Mouse (Mus musculus): ENCODE measurements around the gene Polrmt. TPM values are rescaled to one million over a fixed set of nuclear protein-coding genes. Genes with fewer than 3 reads are reported as not detected.
"Not testable (repeated sequence)": the region's sequence is repeated elsewhere in the genome, so short reads cannot be mapped to it uniquely, and the experiment has no call there.

Gene Polrmt
- total RNA-seq, 2 experiments from 2014 or later = 45.3 to 49.0 TPM

DNA sequence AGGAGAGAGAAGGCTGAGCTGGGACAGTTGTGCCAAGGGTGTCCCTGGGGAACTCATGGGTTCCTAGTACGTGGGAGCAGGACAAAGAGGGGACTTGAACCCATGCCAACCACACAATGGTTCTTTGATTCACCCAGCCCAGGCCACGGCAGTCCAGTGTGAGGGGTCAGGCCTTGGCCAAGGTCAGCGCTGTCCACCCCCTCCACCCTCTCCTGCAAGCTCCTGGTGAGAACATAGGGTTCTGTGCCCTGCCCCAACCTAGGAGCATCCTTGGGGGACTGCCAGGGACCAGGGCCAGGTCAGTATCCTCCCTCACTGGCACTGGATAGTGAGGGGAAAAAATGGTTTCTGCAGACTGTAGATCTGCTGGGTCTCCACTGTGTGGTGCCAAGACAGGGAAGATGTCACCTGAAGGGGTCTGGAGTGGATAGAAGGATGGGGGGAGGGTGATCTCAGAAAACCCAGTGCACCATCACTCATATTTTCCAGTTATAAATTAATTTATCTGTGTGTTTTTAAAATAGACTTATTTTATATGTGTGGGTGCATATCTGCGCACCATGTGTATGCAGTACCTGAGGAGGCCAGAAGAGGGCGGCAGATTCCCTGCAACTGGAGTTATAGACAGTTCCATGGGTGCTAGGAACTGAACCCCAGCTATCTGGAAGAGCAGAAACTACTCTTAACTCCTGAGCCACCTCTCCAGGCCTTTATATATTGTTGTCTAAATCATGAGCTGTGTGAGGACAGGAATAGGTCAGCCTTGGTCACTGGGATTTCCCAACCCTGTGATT is 28.3 kb upstream of the Polrmt start:
- DNase-seq (ENCODE audit: low spot score in 2 of 2) = no peak

DNA sequence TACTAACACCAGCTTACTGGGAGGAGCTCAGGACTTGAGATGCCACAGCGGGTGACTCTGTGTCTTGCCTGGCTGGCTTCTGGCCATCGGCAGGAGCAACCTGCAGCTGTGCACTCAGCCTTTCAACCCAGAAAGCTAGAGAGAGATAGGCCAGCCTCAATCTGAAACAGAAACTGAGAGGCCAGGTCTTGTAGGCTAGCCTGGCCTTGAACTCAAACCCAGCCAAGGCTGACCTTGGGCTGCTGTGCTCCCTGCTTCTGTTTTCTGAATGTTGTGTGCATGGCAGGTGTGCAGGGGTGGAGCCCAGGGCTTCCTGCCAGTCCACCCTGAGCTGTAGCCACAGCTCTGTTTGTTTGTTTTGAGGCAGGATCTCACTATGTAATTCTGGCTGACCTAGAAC is 26.8 kb upstream of the Polrmt start:
- no peak for DNase-seq (ENCODE audit: low spot score in 2 of 2)

DNA sequence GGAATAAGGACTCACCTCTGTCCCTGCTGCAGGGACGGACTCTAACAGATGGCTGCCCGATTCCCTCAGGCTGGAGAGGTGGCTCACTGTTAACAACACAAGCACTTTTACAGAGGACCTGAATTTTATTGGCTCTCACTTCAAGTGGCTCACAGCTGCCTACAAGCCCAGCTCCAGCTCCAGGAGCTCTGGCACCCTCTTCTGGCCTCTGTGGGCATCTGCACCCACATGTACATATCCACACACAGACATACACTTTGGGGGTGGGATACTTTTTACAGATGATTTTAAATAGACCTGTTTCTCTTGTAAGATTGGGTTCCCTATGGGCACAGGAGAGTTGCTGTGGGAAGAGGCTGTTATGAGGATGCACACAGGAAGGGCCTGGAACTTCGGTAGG is 25.9 kb upstream of the Polrmt start:
- no peak for DNase-seq (ENCODE audit: low spot score in 2 of 2)

DNA sequence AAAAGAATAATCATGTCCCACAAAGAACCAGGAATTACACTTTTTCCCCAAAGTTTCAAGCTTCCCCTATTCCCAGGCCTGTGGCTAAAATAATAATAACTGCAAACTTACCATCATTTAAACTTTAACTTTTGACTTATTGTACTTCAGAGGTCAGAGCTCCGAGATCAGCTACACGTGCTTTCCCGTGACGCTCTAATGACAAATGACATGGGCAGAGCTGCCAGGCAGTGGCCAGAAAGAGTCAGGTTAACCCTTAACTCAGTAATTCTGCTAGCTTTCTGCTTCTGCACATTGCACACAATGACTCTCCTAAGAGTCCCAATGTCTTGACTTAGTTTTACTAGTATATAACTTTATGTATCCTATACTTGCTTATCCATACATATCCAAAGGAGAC is 22.9 kb upstream of the Polrmt start:
- no peak for DNase-seq (ENCODE audit: low spot score in 2 of 2)

DNA sequence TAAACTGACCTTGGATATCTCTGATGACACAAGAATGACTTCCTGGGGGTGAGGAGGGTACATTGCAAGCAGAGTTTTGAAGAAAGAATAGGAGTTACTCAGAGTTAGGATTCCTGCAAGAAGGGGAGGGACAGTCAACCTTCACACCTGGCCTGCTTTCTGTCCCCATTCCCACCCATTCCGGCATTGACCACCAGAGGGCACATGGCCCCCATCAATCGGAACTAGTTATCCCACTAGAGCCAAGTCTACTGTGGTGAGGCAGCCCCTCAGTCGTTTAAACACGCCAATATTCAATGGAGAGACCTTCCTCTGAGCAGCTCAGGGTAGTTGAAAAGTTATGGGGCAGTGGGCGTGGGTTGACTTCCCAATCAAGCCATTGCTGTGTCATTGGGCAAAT is 22.0 kb upstream of the Polrmt start:
- DNase-seq (ENCODE audit: low spot score in 2 of 2) = peak; percentile 78 to 81

DNA sequence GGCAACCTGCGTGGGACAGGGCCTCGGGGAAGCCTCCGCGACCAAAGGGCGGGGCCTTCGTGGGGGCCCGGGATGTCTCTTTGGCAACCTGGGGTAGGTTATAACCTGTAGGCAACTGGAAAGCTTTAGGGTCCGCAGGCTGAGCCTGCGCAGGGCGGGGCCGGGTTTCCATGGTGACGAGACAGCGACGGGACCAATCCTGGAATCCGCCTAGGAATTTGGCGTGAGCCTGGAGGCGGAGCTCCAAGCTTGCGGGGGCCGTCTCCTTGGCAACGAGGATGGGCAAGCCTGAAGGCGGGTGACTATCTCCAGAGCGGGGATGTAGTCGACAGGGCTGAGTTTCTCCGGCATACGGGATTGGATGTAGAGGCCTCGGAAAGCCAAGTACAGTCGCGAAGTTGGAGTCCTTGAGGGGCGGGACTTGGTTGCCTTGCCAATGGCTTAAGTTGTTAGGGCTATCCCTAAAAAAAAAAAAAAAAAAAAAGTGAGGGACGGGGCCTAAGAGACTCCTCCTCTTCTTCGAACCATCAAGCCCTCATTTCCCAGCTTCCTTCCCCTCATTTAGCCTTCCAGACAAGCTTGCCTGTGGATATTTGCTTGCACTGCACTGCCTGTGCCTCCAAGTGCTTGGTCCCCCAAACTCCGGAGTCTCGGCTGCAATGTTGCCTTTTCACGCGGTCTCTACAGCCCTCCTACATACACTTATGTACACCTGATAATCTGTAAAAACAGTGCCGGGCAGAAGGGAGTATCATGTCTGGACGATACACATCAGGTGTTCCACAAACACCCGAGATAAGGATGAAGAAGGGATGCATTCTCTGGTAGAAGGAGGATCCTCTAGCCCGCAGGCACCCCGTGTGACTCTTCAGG is 21.2 kb upstream of the Polrmt start:
- DNase-seq (ENCODE audit: low spot score in 2 of 2) = peak; percentile 89 to 97

DNA sequence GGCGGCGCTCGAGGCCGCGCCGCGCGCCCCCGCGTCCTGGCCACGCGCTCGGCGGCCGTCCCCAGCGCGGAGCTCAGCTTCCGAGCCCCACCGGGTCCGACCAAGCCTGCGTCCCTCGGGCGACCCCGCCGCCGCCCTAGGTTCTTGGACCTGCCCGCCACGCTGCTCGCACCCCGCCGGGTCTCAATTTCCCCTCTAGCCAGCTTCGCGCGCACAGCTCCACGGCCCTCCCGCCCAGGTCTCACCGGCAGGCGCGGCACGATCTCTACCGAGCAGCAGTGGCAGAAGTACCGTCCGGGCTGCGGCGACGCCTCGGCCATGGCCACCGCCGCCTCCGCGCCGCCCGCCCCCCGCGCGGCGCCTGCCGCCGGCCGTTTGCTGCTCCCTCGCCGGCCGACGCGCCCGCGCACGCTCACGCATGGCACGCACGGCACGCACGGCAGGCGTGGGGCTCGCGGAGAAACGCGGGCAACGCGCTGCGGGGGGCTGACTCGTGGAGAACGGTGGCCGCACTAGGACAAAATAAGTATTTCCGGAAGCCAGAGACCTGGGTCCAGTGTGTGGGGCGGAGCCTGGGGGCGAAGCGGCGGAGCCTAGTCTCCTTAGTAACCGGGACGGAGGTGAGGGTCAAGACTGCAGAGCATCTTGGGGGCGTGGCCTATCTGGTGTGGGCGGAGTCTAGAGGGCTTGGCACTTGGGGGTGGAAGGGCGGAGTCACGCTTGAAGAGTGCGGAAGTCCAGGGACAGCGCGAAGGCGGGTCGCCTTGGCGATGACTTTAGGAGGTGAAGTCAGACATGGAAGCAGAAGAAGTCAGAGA is 20.3 kb upstream of the Polrmt start, which contains the start of gene Rnf126:
Gene Rnf126, minus strand, starts transcription at position 445 of the 818 bp plus-strand sequence.
- peak; percentile 99 for DNase-seq (ENCODE audit: low spot score in 2 of 2)

DNA sequence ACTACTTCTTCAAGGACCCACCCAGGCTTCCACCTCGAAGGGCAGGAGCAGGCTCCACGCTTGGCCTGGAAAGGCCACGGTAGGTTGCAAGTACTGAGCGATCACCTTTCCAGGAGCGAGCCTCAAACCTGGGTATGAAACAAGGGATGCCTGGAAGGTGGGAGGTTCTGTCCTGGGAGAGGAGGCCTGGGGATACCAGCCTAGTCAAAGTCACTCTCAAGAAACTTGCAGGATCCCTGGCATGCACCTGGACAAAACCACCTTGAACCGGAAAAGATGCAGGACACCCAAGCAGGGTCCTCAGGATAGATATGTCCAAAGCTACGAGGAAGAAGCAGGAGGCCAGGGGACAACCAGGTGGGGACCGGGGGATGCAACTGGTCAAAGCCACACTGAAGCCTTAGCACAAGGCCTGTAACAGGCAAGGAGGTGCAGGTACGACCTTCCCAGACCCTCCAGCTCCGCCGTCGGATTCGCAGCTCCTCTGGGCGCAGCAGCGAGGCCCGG is 19.7 kb upstream of the Polrmt start:
- DNase-seq (ENCODE audit: low spot score in 2 of 2) = peak in 1 of 2 experiments; percentile 26

DNA sequence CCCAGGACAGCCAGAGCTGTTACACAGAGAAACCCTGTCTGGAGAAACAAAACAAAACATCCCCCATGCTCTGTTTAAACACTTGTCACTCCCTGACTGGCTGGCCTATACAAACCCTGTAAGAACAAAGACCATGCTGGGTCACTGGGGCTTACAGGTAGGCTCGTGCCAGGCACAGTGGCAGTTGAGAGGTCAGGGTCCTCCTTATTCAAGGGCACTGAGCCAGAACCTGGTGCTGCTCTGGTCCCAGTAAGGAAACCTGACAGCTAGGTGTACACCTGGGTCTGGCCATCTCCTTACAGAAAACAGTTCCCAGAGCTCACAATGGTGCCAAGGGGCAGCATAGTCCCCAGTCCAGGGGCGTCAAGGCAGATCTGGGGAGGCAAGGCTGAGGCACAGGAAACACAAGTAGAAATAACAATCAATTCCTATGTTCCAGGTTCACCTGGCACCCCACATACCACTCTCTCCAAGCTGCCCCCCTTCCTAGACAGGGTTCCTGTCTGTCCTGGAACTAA is 18.9 kb upstream of the Polrmt start:
- DNase-seq (ENCODE audit: low spot score in 2 of 2) = no peak

DNA sequence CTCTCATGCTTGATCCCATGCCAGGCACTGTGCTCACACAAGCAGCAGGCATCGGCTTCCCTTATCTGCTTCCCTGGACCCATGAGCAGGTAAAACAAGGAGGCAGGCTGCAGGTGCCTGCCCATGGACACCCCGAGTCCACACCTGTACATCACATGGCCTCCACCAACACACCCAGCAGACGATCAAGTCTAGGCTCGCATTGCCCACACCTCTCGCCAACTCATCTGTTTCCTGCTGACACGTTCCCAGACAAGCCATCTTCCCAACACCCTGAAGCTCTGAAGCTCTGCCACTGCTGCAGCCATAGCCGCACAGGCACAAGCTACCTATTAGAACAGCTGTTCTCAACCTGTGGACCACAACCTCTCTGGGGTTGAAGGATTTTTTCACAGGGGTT is 17.9 kb upstream of the Polrmt start:
- DNase-seq (ENCODE audit: low spot score in 2 of 2) = no peak

DNA sequence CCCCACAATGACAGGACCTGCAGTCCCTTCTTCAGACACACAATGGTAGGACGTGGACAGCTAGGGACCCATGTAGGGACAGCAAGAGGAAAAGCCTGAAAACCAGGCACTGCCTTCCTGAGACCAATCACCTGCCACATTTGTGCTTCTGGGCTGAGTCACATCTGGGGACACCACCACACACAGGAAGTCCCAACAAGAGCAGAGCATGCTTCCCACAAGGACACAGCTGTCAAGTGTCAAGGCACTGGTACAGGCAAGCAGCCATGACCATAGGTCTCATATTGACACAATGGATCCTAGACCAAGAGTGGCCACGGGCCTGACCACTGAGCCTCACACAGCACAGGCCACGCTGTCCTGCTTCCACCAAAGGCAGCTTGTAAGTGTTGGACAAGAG is 16.5 kb upstream of the Polrmt start:
- no peak for DNase-seq (ENCODE audit: low spot score in 2 of 2)

DNA sequence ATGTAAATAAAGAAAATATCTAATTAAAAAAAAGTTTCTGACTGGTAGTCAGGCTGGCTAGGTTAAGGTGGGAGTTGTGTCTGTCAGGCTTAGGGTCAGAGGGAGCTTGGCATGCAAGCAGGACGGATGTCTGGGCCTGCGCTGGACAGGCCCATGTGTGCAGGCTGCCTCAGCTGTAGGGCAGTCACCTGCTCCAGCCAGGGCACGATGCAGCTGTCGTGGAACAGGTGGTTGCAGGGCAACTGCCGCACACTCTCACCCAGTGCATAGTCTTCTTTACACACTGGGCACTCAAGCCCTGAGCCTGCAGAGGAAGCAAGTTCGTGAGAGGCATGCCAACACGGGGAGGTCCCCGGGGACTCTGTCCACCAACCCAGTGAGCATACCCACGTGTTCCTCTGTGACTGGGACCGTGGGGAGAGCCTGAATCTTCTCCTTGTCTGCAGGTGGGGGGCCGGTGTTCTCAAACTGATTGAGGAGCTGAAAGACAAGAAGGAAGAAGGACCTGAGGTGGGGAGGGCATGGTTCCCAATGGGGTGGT is 14.3 kb upstream of the Polrmt start:
- no peak for DNase-seq (ENCODE audit: low spot score in 2 of 2)

DNA sequence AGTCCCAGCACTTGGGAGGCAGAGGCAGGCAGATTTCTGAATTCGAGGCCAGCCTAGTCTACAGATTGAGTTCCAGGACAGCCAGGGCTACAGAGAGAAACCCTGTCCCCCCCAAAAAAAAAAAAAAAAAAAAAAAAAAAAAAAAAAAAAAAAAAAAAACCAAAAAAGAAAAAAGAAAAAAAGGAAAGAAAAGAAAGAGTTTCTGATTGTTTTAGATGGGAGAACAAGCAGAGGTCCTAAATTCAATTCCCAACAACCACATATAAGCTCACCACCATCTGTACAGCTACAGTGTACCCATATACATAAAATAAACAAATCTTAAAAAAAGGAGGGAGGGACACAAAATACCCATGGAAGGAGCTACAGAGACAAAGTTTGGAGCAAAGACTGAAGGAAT is 13.3 kb upstream of the Polrmt start:
- DNase-seq (ENCODE audit: low spot score in 2 of 2) = not testable (repeated sequence)

DNA sequence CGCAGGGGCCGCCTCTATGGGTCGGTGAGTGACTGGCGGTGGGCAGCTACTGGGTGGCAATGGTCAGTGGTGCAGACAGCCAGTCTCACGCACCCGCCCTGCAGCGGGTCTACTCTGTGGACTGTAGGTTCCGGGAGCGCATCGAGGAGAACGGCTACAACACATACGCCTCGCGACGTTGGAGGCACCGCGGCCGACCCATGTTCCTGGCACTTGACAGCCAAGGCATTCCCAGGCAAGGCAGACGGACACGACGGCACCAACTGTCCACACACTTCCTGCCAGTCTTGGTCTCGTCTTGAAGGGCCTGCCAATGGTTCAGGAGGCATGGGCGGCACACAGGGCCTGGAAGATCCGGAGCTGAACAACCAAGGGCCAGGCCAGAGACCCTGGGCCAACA is 10.3 kb upstream of the Polrmt start:
- no peak for DNase-seq (ENCODE audit: low spot score in 2 of 2)

DNA sequence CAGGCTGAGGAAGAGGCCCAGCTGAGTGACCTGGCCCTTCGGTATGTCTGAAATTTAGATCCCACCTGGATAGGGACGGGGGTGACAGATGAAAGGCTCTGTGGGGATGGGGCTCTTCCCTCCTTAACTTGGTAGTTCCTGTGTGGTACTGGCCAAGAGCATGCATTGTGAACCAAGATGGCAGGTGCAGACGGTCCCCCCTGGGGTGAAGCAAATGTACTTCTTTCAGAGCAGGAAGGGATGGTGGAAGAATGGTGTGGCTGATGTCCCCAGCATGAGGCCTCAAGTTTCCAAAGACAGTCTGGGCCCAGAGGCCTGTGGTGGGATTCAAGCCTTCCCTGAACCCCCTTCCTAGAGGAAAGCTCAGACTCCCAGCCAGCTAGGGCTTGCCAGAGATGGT is 9.5 kb upstream of the Polrmt start:
- DNase-seq (ENCODE audit: low spot score in 2 of 2) = no peak

DNA sequence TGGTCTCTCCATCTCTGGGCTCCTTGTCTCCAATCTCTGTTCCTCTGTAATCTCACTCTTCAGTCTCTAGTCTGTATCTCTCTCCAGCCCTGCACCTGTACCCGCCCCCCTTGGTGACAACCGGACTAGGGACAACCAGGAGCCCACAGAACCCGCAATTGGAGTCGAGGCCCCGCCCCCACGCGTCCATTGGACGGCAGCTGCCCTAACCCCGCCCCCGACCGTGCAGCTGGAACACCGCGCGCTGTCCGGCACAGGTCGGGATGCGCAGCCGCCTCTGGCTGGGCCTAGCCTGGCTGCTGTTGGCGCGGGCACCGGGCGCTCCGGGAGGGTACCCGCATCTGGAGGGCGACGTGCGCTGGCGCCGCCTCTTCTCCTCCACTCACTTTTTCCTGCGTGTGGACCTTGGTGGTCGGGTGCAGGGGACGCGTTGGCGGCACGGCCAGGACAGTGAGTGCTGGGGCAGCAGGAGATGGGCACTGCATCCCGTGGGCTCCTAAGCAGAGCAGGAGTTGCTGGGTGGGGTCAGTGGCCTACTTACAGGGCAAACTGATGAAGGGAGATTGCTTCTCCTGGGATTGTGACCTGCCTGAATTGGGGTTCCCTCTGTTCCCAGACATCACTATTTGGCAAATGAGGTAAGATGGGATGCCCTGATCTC is 8.6 kb upstream of the Polrmt start, which contains the start of gene Fgf22:
Gene Fgf22, plus strand, starts transcription at position 221 of the 661 bp plus-strand sequence.
- peak in 1 of 2 experiments; percentile 57 for DNase-seq (ENCODE audit: low spot score in 2 of 2)

DNA sequence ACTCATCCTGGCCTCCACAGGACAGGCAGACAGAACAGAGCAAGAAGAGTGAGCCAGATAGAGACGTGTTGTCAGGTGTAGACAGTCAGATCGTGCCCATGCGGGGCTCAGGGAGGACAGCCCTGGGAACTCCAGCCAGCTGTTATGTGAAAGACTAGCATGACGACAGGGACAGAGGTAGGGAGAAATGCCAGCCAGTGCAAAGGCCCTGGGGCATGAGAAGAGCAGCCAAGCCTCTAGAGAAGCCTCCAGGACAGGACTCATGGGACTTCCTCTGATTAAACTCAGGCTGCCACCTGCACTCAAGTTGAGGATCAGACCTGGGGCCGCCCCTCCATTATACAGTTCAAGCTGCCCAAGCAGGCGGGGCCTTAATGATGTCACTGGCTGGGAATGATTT is 2.1 kb upstream of the Polrmt start:
- DNase-seq (ENCODE audit: low spot score in 2 of 2) = no peak

DNA sequence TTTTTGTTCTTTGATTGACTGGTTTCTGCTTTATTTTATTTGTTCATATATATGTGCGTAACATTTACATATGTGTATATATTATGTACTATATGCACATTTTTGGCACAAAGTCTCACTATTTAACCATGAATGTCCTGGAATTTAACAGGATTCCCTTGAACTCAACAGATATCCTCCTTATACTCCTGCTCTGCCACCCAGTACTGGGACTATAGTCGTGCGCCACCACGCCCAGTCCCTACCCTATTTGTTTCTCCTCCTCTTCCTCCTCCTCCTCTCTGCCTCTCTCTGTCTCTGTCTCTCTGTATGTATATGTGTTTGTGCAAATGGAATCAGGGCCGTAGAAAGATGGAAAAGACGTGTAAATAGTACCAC is 382 bp upstream of the Polrmt start:
- no peak for DNase-seq (ENCODE audit: low spot score in 2 of 2)

DNA sequence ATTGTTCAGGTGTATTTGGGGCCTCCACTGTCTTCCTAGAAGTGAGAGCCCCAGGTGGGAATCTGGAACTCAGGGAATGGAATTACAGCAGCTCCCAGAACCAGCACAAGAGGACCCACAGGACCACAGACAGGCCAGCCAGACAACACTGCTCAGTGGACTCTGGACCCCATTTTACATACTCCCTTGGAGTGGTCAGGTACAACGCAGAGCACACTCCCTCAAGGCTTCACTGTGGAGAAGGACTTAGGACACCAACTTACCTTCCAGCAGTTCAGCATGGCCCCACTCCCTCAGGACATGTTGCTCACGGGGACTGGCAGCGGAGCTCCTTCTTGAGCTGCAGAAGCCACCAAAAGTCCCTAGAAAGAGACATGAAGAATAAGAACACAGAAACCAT is 970 bp downstream of the Polrmt start:
- DNase-seq (ENCODE audit: low spot score in 2 of 2) = no peak

Measured in layer of hippocampus, postnatal 14 days (tissue).